Mouse (Mus musculus) layer of hippocampus, adult 9-10 months (tissue): ENCODE measurements around the gene Fam102a.

Experiments
- DNase-seq: peaks from one replicate; pipeline ENCODE4 v3.0.0; 2022; ENCODE audit warnings: low spot score

Fam102a gene

GRCm38 (mm10) chr2:32608778-32609435 is 73.8 kb downstream of the Fam102a start:
- no peak for DNase-seq

GRCm38 (mm10) chr2:32610610-32611229 is 75.6 kb downstream of the Fam102a start:
- DNase-seq, result no peak

GRCm38 (mm10) chr2:32612274-32612673 is 77.1 kb downstream of the Fam102a start:
- DNase-seq, result no peak

- no peak for DNase-seq
Measured at GRCm38 (mm10) chr2:32617109-32617508, 82.0 kb downstream of the Fam102a start.

GRCm38 (mm10) chr2:32617601-32618000 is 82.5 kb downstream of the Fam102a start:
- no peak for DNase-seq

- DNase-seq, result no peak
Measured at GRCm38 (mm10) chr2:32618051-32618450, 82.9 kb downstream of the Fam102a start.
